Mouse (Mus musculus): Measurements from ENCODE around the gene Tas1r1.

- no peak for TF ChIP-seq HCFC1 (IDR thresholded peaks at IDR 0.05; ENCODE audit: borderline replicate concordance, insufficient read depth, low read length)
- TF ChIP-seq ZNF384 (IDR thresholded peaks at IDR 0.05; ENCODE audit: low read depth, low read length) = no peak
Observed at GRCm38 (mm10) chr4:152069245-152069644, 30.9 kb upstream of the Tas1r1 start.
